Mouse (Mus musculus): Measurements from ENCODE around the gene Abraxas2.

Abraxas2 gene

GRCm38 (mm10) chr7:132856083-132856482 is 2.9 kb upstream of the Abraxas2 start:
- no peak for DNase-seq

- no peak for DNase-seq
Measured at GRCm38 (mm10) chr7:132858043-132858608, 899 bp upstream of the Abraxas2 start.

GRCm38 (mm10) chr7:132866316-132866715 is 7.3 kb downstream of the Abraxas2 start:
- DNase-seq, result no peak

- no peak for DNase-seq
Measured at GRCm38 (mm10) chr7:132873043-132873442, 14.0 kb downstream of the Abraxas2 start.

- no peak for DNase-seq
Measured at GRCm38 (mm10) chr7:132875391-132876086, 16.5 kb downstream of the Abraxas2 start.

GRCm38 (mm10) chr7:132880276-132880675 is 21.3 kb downstream of the Abraxas2 start:
- DNase-seq, result no peak

DNA sequence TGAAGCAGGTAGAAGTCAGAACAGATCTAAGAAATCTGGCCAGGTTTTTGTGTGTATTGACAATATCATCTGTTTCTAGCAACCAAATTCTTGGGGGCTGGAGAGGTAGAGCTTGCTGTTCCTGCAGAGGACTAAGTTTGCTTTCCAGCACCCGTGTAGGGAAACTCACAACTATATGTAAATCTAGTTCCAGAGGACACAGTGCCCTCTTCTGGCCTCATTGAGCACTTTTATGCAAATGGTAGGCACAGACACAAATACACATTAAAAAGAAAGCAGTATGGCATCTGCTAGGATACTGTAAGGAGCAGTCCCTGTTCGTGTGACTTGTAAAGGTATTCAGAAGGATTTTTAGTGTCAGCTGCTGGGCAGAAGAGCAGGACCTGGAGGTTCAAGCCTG is 23.3 kb downstream of the Abraxas2 start:
- DNase-seq, result no peak

GRCm38 (mm10) chr7:132884031-132884430 is 25.0 kb downstream of the Abraxas2 start:
- peak; percentile 34 for DNase-seq

- no peak for DNase-seq
Measured at GRCm38 (mm10) chr7:132887019-132887804, 28.2 kb downstream of the Abraxas2 start.

DNA sequence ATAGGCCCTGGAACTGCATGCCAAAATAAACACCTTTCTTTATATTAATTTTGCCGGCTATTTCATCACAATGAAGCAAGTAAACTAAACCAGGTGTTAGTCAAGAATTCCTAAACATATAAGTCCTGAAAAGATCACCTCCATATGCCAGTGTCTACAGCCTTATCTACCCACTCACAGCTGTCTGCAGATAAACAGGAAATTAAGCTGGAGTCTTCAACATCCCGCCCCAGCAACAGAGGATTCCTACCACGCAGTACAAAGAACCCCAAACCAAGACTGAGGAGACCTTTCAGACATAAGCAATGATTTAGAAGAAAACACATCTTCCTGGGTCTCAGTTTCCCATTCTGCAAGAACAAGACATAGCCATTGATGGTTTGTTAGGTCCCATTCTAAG is 29.0 kb downstream of the Abraxas2 start:
- no peak for DNase-seq

GRCm38 (mm10) chr7:132888518-132889249 is 29.7 kb downstream of the Abraxas2 start:
- no peak for DNase-seq

- DNase-seq, result no peak
Measured at GRCm38 (mm10) chr7:132889691-132890090, 30.7 kb downstream of the Abraxas2 start.

DNA sequence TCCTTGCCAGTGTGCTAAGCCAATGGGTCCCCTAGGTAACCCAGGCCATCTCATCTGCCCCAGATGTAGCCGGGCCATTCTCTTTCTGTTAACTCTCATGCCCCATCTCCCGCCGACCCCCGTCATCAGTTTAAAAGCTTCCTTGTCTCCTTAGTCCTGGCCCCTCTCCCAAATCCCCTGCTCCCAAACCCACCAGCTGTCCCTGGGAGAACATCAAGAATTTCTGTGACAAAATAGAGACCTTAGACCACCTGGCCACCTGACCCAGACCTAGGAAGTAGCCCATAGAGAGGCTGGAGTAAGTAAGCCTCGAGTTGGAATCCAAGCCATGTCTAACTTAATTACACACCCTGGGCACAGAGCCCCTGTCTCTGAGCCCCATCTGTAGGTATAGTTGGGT is 31.2 kb downstream of the Abraxas2 start:
- no peak for DNase-seq

GRCm38 (mm10) chr7:132891561-132892310 is 32.7 kb downstream of the Abraxas2 start:
- peak; percentile 82 to 86 for DNase-seq

DNA sequence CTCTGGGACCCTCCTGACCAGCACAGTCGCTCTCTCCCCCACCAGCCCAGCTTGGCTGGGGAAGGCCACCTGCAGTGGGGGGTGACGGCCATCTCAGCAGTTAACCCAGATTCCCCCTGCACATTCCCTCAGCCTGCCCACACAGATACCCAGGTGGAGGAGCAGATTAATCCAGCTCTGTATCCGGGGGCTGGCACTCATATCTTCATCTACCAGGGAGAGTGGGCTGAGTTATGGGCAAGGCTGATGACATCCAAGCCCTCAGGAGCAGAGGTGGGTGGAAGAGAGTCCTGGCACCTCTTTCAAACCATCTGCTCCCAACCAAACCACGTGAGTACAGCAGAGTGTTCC is 33.3 kb downstream of the Abraxas2 start:
- peak; percentile 85 to 89 for DNase-seq

GRCm38 (mm10) chr7:132892806-132893205 is 33.8 kb downstream of the Abraxas2 start:
- DNase-seq, result no peak

- DNase-seq, result no peak
Measured at GRCm38 (mm10) chr7:132893336-132893735, 34.3 kb downstream of the Abraxas2 start.

- DNase-seq, result peak; percentile 60 to 68
Measured at GRCm38 (mm10) chr7:132894841-132895555, 36.0 kb downstream of the Abraxas2 start.

DNA sequence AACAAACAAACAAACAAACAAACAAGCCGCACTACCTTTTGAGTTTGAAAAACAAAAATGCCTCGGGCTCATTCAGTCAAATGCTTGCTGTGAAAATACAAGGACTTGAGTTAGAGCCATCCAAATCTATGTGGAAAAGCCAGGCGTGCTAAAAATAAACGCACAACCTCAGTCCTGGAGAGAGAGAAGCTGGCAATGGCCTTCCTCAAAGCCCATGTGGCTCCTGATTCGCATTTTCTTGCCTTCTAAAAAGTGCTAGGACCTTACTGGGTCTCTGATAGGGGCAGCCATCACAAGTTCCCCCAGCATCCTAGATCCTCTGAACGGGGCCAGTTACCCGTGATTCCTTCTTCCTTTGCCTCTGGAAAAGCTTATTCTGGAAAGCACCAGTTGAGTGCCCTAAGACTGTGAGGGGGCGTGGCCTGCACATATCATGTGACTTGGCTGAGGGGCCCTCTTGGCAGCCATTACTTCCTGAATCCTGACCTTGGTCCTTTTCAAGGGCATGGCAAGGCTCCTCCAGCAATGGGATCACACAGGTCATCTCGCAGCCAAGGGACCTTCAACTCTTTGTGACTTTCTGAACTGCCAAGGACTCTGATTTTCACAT is 37.3 kb downstream of the Abraxas2 start:
- peak in 1 of 2 experiments; percentile 16 for DNase-seq

DNA sequence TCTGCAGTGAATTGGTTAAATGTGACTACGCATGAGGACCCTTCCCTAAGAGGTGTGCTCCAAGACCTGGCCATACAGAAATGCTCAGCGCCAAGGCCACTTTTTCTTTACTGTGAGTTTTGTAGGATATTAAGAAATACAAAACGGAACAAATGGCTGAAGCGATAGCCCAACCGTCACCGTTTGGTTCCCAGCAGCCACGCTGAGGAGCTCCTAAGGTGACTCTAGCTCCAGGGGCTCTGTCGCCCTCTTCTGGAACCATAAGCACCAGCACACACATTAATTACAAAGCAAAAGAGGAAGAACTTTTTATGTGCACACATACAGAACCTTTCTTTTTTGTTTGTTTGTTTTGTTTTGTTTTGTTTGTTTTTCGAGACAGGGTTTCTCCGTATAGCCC is 38.2 kb downstream of the Abraxas2 start:
- no peak for DNase-seq

DNA sequence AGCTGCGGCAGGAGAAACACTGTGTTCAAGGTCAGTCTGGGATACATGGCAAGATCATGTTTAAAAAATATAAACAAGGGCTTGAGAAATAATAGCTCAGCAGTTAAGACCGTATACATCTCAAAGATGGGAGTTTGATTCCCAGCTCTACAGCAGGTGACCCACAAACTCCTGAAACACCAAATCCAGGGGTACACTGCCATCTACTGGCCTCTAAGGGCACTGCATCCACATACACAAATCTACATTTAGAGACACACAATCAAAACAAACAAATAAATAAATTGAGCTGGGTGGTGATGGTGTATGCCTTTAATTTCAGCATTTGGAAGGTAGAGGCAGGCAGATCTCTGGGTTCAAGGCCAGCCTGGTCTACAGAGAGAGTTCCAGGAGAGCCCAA is 39.2 kb downstream of the Abraxas2 start:
- DNase-seq, result peak; percentile 34 to 41
